Mouse (Mus musculus) granulocyte monocyte progenitor cell, adult 5-6 weeks (primary cell): Measurements from ENCODE around the gene Ap3d1. TPM values are rescaled to one million over a fixed set of nuclear protein-coding genes. Genes with fewer than 3 reads are reported as not detected.

Experiments used
- ATAC-seq: replicated peaks from 2 replicates; pipeline ENCODE4 v1.8.0; 2016; ENCODE audit warnings: mild to moderate bottlenecking, moderate TSS enrichment, inconsistent platforms; ENCODE audit not compliant: poor library complexity, severe bottlenecking
- total RNA-seq, 2 experiments: library from RNA; stranded (forward) in 1 of 2; stranded (reverse) in 1 of 2; fragments of 200-712, 200-1000 nt in 1 of 2; fragments of >200 nt in 1 of 2; fragmentation: Nextera tagmentation in 1 of 2; gene quantifications; 2 replicates each; pipeline ENCODE4 v1.2.3; 2014 to 2017

Gene Ap3d1
- total RNA-seq, 2 experiments from 2014 or later, result 42.2 to 43.2 TPM

DNA sequence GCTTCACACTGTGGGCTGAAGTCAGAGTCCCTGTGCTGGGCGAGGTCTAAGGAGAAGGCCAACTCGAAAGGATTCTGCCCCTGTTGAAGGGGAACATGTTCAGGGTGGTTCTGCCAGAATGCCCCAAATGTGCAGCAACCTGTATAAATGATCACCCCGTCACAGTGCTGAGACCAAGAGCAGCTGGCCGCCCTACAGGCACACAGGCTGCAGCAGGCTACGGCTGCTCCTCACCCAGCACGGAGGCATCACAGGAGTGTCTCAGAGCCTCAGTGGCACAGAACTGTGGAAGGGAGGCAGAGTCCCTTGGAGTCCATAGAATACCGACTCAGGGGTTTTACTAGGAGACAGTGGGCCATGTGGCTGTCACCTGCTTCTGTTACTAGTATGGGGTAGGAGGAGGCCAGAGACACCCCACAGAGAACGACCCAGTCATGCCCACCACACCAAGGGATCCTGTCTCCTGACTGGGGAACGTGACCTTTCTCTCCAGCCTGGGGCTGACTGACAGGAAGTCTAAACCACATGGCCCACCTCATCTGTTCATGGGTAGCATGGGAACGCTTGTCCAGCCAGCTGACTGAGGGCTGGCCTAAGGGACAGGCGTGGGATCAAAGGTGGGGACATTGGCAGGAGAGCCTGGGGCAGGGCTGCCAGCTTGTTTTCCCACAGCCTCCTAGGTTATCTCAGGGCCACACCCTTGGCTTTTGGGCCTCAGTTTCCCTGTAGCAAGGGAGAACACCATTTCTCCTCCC is 70.0 kb downstream of the Ap3d1 start:
- ATAC-seq, result no peak

DNA sequence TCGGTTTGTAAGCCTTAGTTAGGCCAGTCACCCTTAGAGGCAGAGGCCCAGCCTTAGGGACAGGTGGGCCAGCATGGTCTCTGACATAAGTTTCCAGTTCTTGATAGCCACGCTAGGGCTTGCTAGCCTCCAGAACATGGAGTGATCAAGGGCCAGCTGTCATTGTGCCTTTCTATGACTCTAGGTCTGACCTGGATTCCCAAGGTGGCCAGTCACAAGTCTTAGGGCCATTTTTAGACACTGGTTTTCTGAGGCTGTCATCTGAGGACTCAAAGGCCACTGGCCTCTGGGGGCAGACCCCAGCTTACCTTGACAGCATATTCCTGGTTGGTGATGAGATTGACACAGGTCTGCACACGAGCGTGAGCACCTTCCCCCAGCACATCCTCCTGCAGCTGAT is 70.8 kb downstream of the Ap3d1 start:
- no peak for ATAC-seq

DNA sequence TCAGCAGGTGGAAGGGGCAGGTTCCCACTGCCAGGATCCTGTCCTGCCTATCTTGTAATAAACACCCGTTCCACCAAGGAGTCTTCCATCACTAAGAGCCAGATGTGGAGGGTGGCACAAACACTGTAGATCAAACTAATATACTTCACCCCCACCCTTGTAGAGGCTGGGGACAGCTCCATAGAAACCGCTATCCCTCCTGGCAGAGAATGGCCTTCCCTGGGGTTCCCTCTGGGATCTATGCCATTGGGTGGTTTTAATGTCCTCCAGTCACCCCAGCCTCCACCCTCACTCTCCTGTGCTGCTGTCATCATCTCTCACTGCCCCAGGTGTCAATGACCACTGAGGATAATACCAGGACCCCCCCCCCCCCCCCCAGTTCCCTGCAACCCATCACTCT is 71.5 kb downstream of the Ap3d1 start:
- ATAC-seq, result no peak

DNA sequence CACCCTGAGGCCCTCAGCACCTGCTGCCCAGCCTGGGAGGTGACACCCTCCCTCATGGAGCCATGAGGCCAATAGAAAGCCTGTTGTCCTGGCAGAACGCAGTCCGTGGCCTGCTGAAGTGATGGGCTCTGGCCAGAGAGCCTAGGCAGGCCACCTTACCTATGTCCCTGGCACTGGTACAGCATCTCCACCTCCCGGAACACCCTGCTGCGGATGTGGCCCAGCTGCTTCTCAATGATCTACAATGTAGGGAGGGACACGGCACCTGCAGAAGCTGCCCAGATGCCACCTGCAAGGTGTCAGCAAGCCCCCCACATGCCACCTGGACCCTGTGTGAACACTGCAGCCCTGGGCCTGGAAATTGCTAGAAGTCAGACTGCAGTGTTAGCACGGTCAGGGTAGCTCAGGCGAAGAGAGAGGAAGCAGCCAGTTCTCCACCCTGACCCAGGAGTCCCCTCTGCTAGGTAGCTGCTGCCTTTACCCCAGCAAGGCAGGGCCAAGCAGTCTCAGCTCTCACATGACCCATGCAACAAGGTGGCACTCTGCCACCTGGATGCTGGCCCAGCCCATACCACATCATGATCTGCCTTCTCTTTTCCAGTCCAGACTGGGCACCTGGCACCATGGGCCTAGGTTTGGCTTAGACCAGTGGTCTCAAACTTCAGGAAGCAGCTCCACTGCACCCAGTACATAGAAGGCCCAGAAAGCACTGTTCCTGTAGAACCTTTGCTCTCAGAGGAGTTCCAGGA is 72.2 kb downstream of the Ap3d1 start:
- ATAC-seq, result no peak

DNA sequence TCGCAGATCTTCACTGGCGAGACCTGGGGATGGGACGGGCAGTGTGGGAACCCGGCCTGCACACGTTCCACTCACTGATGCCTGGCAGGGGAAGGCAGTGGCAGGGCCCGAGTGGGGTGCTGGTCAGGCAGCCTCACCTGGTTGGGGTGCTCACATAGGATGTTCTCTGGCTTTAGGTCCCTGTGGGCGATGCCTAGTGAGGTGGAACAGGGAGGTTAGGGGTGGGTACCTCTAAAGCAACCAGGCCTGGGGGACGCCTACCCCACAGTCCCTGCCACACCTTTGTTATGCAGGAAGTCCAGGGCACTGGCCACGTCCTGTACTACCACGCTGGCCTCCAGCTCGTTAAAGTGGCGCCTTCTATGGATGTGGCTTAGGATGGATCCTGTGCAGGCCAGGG is 73.0 kb downstream of the Ap3d1 start:
- no peak for ATAC-seq

DNA sequence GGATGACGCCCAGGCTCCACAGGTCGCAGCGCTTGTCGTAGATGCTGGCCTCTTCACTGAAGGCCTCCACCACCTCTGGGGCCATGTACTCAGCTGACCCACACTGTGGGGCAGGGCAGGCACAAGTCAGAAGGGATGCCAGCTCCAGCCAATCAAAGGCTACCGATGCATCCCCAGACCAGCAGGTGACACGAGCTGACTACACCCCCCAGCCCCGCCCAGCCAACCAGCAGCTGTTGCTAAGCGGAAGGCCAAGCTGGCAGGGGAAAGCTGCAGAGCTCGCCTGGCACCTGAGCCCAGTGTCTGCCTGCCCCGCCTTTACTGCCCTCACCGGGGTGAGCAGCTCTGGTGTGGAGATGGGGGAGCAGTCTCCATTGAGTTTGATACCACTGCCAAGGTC is 73.5 kb downstream of the Ap3d1 start:
- ATAC-seq, result no peak

DNA sequence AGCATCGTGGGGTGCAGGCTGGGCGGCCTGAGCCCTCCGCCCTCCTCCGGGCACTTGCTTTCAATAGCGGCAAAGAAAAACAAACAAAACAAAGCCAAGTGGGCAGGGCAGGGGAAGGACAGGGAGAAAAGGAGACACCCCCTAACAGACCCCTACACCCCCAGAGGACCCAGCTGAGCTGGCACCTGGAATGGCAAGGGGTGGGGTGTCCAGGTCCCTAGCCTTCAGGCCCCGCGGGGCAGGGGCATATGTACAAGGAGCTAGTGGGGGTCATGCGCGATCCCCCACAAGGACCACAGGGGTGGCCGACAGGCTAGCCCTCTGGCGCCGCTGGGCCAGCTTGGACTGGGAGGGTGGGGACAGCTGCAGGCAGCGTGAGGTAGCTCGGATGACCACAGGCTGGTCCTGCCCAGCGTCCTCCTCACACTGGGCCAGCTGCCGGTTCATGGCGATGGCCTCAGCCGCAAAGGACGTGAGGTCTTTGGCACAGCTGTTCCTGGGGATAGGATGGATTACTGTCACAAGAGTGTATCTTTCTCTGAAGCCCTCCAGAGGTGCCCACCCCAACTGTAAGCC is 75.1 kb downstream of the Ap3d1 start:
- ATAC-seq, result no peak

DNA sequence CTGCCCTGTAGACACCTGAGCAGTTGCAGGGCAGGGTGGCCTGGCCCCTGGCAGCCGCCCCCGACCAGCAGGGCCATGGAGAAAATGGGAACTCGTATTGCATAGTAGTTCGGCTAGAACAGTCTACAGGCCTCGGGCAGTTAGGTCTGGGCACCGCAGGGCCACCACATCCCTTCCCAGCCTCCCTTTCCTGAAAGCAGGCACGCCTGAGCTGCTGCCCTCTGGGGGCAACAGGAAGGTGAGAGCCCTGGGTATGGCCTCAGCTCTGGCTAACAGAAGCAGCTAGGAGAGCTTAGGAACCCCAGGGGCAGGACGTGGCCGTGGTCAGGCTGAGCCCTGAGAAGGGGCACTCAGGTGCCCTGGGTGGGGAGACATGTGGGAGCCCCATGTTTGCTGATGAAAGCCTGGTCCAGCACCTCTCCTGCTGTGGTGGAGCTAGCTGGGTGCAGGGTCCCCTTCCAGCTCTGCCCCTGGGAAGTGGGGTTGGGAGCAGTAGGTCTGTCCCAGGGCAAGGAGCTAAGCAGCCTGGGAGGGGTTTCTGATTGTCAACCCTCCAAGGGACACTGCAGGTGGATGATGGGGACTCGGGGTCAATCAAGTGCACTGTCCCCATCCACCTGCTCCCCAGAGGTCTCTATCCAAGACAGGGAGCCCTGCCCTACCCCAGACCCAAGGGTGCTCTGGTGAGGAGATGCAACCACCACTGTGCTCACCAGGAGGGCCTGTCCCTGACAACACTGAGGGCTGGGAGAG is 75.9 kb downstream of the Ap3d1 start:
- peak; percentile 61 for ATAC-seq

DNA sequence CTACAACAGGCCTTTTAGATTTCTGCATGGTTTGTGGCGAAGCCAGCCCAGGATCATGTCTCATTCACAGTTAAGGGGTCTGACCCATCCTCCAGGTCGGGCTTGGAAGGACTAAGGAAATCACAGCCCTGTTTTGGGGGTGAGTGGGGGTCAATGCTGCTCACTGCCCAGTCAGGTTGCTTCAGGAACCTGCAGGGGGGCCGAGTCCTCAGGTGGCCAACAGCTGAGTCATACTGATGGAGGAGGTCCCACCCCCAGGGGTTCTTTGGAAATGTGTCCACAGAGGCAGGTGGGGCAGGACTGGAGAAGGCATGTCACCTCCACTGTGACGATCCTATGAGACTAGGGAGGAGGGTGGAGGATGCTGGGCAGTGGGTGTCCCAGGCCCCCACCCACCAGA is 76.6 kb downstream of the Ap3d1 start:
- no peak for ATAC-seq

DNA sequence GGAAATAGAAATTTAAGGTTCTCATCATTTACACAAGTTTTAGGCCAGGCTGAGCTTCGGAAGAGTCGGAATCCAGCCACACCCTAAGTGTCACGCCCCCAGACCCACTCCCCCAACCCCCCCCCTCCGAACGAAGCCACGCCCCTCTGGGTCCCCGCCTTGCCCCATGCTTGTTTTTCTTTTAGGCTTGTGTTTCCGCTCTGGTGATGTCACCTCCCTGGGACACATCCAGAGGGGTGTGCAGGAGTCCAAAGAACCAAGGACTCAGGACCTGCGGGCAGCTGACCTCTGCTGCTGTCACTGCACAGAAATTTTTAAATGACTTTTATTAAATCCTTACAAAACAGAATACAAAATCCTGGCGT is 77.1 kb downstream of the Ap3d1 start:
- ATAC-seq, result no peak; the same call in 1 of the 2 replicates

DNA sequence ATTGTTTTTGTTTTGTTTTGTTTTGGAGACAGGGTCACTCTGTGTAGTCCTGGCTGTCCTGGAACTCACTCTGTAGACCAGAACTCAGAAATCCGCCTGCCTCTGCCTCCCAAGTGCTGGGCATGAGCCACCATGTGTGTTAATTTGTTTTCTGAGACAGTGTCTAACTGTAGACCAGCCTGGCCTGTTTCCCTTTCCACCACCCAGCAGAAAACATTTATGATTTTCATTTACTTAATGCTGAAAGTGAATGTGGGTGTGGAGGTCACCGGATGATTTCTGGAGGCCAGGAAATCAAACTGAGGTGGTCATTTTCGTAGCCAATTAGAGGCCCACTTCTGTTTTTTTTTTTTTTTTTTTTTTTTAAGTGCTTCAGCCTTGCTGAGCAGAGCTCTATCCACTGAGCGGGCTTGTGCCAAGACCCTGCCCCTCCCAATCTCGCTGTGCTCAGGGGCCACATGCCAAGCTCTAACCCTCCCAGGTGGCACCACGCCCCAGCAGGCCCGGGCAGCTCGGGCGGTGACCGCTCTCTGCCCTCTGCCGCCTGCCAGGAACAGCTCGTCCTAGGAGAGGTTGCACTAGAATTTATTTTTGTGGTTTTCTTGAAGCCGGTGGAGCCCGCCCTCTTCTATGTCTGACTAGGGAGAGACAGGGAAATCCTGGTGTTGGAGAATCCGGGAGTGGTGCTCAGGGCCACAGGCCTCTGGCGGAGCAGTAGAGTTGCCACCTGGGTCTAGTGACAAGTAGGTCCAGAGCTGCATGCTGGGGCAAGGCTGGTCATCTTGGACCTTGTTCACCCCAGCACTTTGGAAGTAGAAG is 77.7 kb downstream of the Ap3d1 start:
- peak; percentile 33 for ATAC-seq

DNA sequence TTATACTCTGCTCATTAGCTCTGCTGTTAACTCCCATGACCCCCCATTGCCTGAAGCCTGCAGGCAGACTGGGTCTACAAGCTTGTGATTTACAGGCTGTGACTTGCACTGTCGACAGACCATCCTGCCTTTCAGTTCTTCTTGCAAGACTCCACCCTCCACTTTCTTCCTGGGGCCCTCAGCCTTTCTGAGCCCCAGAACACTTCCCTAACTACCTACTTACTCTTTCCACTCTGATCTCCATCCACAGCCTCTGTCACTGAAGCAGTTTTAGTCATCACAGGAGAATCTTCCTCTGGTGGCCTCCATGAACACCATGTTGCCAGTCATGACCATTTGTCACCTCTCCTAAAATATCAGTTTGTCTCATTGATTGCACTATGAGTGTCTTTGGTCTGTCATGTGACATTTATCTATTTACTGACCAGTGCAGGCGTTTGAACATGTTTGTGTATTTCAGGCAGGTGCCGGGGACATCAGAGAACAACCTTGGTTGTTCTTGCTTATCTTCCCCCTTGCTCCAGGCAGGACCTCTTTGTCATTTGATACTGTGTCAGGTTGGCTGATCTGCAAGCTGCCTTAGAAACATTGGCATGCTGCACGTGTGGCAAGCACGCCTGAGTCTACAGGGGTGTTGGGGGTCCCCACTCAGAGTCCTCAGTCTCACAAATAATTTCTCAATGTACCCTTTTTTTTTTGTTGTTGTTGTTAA is 78.4 kb downstream of the Ap3d1 start:
- peak; percentile 16 for ATAC-seq

DNA sequence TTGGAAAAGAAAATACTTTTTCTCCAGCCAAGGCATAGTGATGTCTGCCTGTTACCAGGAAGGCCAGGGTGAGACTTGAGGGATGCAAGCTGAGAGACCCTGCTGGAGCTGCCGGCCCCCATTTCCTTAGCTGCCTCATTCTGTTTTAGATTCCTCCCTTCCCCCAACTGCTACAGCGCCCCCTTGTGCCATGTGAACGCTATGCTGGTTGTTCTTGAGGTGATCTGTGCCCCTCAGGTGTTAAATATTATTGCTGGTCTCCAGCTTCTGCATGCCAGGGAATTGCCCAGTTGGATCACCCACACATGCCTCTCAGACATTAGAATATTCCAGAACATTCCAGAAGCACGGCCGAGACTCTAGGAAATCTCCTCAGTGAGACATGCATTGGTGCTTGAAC is 80.9 kb downstream of the Ap3d1 start:
- ATAC-seq, result no peak

DNA sequence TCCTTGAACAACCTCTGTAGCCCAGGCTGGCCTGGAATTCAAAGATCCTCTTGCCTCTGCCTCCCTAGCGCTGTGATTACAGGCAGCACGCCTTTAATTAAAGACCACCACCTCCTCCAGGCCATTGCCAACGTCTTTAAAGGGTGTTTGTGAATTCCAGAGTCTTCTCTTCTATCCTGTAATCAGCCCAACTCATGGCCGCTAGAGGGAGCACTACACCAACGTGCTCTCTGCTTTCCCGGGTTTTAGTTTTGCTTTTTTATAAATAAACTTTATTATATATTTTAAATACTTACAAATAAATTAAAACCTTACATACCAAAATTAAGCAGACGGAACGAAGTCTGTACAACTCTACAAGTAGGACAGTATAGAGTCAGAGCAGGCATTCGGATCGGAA is 82.9 kb downstream of the Ap3d1 start:
- ATAC-seq, result no peak

DNA sequence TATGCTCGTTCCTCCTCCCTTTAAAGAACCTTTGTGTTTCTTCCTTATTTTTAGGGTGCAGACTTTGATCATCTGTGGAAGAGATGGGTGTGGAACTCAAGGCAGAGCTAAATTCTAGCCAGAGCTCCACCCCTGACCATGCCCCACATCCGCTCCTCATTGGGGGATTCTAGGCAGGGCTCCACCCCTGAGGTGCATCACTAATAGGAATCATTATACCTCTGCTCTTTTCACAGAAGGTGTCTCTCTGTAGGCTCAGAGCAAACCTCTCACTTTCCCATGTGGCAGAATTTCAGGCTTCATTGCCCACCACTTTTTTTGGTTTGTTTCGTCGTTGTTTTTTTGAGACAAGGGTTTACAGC is 83.2 kb downstream of the Ap3d1 start:
- peak; percentile 53 for ATAC-seq

DNA sequence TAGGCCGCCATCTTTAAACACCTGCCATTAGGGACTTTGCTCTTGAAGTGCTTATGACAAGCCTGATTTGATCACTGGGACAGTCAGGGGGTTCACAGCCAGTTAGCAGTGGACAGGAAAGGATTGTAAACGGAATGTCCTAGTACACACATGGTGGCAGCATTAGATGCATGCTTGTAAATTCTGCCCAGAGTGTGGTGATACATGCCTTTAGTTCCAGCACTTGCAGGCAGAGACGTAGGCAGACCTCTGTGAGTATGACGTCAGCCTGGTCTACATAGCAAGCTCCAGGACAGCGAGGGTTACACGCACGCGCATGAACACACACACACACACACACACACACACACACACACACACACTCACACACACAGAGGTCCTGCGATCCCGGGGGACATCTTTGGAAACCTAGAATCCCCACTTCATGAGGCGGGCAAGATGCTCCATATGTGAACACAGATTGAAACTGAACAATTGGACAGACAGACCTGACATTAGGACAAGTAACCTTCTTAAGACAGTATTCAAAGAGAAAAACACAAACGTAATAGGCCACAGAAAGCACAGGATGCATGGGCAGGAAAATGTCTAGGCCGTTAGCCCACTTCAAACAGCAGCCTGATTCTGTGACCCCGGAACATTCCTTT is 83.7 kb downstream of the Ap3d1 start:
- ATAC-seq, result no peak
